Mouse (Mus musculus) stomach, postnatal 0 days (tissue): ENCODE data around the gene Celsr2.

Experiments
- CTCF ChIP-seq: IDR thresholded peaks from 2 replicates; pipeline ENCODE4 v1.5.1; 2016; ENCODE audit warnings: antibody characterized with exemption, low read depth, mild to moderate bottlenecking, moderate library complexity
- EP300 ChIP-seq: optimal IDR thresholded peaks from 2 replicates; pipeline ENCODE3; 2016; ENCODE audit warnings: antibody characterized with exemption

GRCm38 (mm10) chr3:108367173-108367572, 48.2 kb downstream of the Celsr2 start:
- TF ChIP-seq CTCF, result no peak
- TF ChIP-seq EP300, result no peak
